Mouse (Mus musculus) neural tube, embryonic 13.5 days (tissue): ENCODE measurements around the gene Prlr. TPM values are rescaled to one million over a fixed set of nuclear protein-coding genes. Genes with fewer than 3 reads are reported as not detected.

ENCODE experiments used
- ATAC-seq: fragments of 200-750 bp; cut with Nextera tagmentation; 2 replicates; pipeline ENCODE4 v1.8.0; 2017; ENCODE audit warnings: low read depth, mild to moderate bottlenecking, moderate TSS enrichment, moderate library complexity
- H3K27ac ChIP-seq: fragments of 300-500 bp; sonication (generic); replicated peaks from 2 replicates; pipeline ENCODE4 v1.5.1; 2015; ENCODE audit warnings: moderate library complexity, mild to moderate bottlenecking, inconsistent platforms
- H3K27me3 ChIP-seq: fragments of 300-500 bp; sonication (generic); 2 replicates; pipeline ENCODE4 v1.6.1; 2015; ENCODE audit warnings: mild to moderate bottlenecking, inconsistent platforms
- H3K36me3 ChIP-seq: fragments of 300-500 bp; sonication (generic); 2 replicates; pipeline ENCODE4 v1.6.1; 2015; ENCODE audit warnings: mild to moderate bottlenecking, inconsistent platforms
- H3K4me1 ChIP-seq: fragments of 300-500 bp; sonication (generic); replicated peaks from 2 replicates; pipeline ENCODE4 v1.6.1; 2015; ENCODE audit warnings: inconsistent platforms
- H3K4me2 ChIP-seq: fragments of 300-500 bp; sonication (generic); 2 replicates; pipeline ENCODE4 v1.6.1; 2015; ENCODE audit warnings: inconsistent platforms, mild to moderate bottlenecking, moderate library complexity
- H3K4me3 ChIP-seq: fragments of 300-500 bp; sonication (generic); 2 replicates; pipeline ENCODE4 v1.5.1; 2015; ENCODE audit warnings: mild to moderate bottlenecking, inconsistent platforms
- H3K9ac ChIP-seq: fragments of 300-500 bp; sonication (generic); 2 replicates; pipeline ENCODE4 v1.6.1; 2015; ENCODE audit warnings: moderate library complexity, mild to moderate bottlenecking, inconsistent platforms
- H3K9me3 ChIP-seq: fragments of 300-500 bp; sonication (generic); 2 replicates; pipeline ENCODE4 v1.6.1; 2016; ENCODE audit warnings: inconsistent platforms
- WGBS: fragments of 180-500 bp; shearing (Covaris S2); methylation state at CpG from one replicate; pipeline ENCODE4 v1.1.7; 2015; 5-methylcytosine and 5-hydroxymethylcytosine counted together
- polyA plus RNA-seq: library from polyadenylated mRNA; unstranded; fragments of >200 nt; fragmentation: Nextera tagmentation; extraction: Ambion mirVana; gene quantifications from 2 replicates; pipeline ENCODE4 v1.2.1, GENCODE M21; 2015

Prlr gene
- 1.1 and 2.1 TPM in 2 replicates for polyA plus RNA-seq

DNA sequence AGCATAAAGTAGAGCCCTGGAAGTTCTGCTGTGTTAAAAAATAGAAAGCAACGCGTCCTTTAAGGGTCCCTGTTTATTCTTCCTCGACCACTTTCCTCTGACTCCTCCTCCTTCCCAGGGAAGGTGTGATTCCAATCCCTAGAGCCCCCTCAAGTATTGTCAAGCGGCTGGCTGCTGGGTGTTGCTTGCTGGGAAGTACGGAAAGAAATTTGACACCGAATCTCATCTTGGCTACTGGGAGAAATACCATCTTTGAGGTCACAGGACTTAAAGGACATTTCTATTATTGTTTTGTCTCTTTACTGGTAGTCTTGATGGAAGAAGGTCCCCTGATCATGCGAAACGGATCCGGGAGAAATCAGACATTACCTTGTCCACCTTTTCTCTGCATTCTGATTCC, at the start of gene Prlr:
Gene Prlr, plus strand, starts transcription at position 156 of the 400 bp plus-strand sequence.
- H3K4me3 ChIP-seq: peak within 1 kb of the TSS; percentile 40
- H3K9ac ChIP-seq: peak within 1 kb of the TSS; percentile 56
- peaks cover 31% of the 10 kb centered on the region for H3K27me3 ChIP-seq
- no peak within 1 kb of the TSS for H3K27ac ChIP-seq
- no peaks in the 10 kb centered on the region for H3K36me3 ChIP-seq
- H3K4me2 ChIP-seq: peak within 1 kb of the TSS; percentile 68
- peaks cover 14% of the 10 kb centered on the region for H3K4me1 ChIP-seq
- H3K9me3 ChIP-seq: no peaks in the 10 kb centered on the region
- no peak for ATAC-seq
- 5% methylated on average over 9 of the region's 9 CpGs for WGBS

DNA sequence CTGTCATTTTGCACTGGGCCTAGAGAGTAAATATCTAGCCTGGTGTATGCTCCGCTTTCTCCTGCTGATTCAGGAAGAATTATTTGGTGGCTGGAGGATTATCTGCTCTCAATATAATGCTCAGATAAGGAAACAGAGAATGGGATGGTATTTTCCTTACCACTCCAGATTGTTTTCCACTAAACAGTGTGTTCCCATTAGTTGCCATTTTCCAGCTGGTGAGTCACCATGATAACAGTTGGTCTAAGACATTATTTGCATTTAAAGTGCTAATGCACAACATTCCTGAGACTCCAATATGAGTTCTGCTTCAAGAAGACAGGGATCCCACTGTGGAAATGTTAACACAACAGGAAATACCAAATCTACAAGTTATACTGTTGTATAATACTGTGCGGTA, 43.3 kb upstream of the Prlr start:
- Histone ChIP-seq H3K27ac (no peak overlapping the region), H3K9ac (no peak overlapping the region), H3K36me3 (no peaks in the 10 kb centered on the region), H3K4me1 (no peaks in the 10 kb centered on the region), H3K27me3 (no peaks in the 10 kb centered on the region), H3K4me3 (no peak overlapping the region), H3K4me2 (no peak overlapping the region), H3K9me3 (no peaks in the 10 kb centered on the region)
- no peak for ATAC-seq
- 93% methylated on average over 2 of the region's 2 CpGs for WGBS

DNA sequence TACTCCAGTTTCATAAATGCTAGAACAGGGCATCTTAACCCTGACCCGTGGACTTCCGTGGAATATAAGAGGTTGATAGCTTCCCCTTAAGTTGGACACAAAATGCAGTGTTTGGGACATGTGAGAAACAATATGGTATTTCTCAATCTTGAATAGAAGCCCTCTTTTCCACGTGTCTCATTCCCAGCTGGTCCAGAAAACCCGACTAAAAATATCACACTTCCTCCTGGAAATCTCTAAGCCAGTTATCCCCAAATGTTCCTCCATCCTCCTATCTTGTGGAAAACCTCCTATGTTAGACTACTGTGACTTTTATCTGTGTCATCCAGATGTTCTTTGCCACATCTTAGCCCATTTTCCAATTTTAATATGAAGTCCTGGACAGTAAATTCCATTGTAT, 42.1 kb upstream of the Prlr start:
- 77% methylated on average over 4 of the region's 4 CpGs for WGBS
- no peaks in the 10 kb centered on the region for H3K4me1 ChIP-seq

DNA sequence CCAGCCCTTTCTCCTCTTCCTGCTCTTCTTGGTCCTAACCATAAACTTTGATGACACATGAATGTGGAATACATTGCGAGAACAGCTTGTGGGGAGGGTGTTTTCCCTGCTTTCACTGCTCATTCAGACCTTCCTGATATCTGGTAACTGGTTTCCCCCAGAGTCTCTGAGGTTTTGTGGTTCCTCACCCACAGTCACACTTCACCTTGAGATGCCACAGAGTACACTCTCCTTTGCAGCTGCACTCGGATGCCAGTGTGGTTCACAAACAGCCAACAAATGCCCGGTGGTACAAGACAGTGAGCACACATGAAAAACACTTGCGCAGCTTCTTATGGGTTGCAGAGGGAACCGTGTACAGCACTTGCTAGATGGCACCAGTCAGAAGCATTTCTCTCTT, 32.5 kb upstream of the Prlr start:
- no peak overlapping the region for H3K4me3 ChIP-seq
- H3K4me2 ChIP-seq: no peak overlapping the region
- 85% methylated on average over 5 of the region's 5 CpGs for WGBS
- no peaks in the 10 kb centered on the region for H3K27me3 ChIP-seq
- no peak for ATAC-seq
- no peaks in the 10 kb centered on the region for H3K36me3 ChIP-seq
- no peak overlapping the region for H3K9ac ChIP-seq
- H3K9me3 ChIP-seq: no peaks in the 10 kb centered on the region
- no peaks in the 10 kb centered on the region for H3K4me1 ChIP-seq
- H3K27ac ChIP-seq: no peak overlapping the region

More for the DNA sequence above, 42.1 kb upstream of the Prlr start:
- Histone ChIP-seq H3K27me3 (no peaks in the 10 kb centered on the region), H3K9me3 (no peaks in the 10 kb centered on the region), H3K4me3 (no peak overlapping the region), H3K4me2 (no peak overlapping the region), H3K9ac (no peak overlapping the region), H3K27ac (no peak overlapping the region), H3K36me3 (no peaks in the 10 kb centered on the region)
- no peak for ATAC-seq

DNA sequence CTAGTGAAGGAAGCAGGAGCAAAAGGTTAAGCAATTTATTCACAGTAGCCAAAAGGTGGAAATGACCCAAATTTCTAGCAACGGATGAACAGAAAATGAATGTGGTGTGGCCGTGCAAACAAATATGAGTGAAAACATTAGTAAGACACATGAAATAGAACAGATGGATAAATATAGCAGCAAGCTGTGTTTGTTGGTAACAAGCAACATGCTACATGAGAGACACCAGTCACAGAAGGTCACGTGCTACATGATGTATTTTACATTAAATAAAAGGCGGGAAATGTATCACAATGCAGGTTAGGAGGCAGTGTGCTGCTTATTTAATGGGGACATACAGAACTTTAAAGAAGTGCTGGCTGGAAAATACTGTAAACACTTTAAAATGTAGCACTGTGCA, 28.8 kb upstream of the Prlr start:
- Histone ChIP-seq H3K4me1 (no peaks in the 10 kb centered on the region), H3K4me2 (no peak overlapping the region), H3K27ac (no peak overlapping the region), H3K27me3 (no peaks in the 10 kb centered on the region), H3K4me3 (no peak overlapping the region), H3K36me3 (no peaks in the 10 kb centered on the region), H3K9me3 (no peaks in the 10 kb centered on the region), H3K9ac (no peak overlapping the region)
- WGBS: 89% methylated on average over 4 of the region's 4 CpGs
- no peak for ATAC-seq

DNA sequence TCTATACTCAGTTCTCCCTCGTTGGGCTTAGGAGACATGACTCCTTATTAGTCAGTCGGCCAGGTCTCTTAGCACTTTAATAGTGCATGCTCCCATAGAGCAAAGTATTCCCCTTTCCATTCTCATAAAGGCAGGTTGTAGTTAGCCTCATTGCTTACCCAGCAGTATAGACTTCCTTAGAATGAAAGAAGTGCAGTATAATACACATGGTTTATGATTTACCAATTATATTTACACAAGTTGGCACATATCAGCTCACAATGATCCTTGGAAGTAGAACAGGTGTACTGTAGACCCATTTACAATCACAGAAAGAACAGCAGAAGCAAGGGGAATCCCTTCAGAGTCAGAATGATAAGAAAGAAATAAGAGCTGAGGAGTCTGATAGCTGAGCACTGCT, 16.4 kb upstream of the Prlr start:
- no peak overlapping the region for H3K9ac ChIP-seq
- H3K27me3 ChIP-seq: no peaks in the 10 kb centered on the region
- H3K36me3 ChIP-seq: no peaks in the 10 kb centered on the region
- no peak for ATAC-seq
- 92% methylated on average over 2 of the region's 2 CpGs for WGBS
- no peak overlapping the region for H3K4me2 ChIP-seq
- H3K4me3 ChIP-seq: no peak overlapping the region
- H3K4me1 ChIP-seq: no peaks in the 10 kb centered on the region
- no peaks in the 10 kb centered on the region for H3K9me3 ChIP-seq
- no peak overlapping the region for H3K27ac ChIP-seq

DNA sequence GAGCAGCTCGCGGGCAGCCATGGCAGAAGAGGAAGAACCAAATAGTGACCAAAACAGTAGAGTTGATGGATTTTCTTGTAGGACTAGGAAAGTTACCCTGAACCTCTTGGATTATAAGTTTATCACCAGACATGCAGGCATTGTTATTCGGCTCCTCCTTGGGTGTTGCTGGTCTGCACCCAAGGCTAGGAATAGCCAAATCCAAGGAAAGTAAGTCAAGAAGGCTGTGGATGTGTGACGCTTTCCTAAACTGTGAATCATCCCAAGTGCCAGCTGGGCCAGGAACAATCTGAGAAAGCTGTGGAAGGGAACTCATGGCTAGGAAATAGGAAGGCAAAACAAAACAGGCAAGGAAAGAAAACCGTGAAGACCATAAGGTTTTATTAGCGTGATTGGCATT, 2.0 kb upstream of the Prlr start:
- peaks cover 31% of the 10 kb centered on the region for H3K27me3 ChIP-seq
- H3K9me3 ChIP-seq: no peaks in the 10 kb centered on the region
- H3K4me1 ChIP-seq: peaks cover 14% of the 10 kb centered on the region
- H3K36me3 ChIP-seq: no peaks in the 10 kb centered on the region
- WGBS: 79% methylated on average over 6 of the region's 6 CpGs
- H3K9ac ChIP-seq: no peak overlapping the region
- no peak overlapping the region for H3K4me2 ChIP-seq
- no peak overlapping the region for H3K4me3 ChIP-seq
- no peak for ATAC-seq
- H3K27ac ChIP-seq: no peak overlapping the region

DNA sequence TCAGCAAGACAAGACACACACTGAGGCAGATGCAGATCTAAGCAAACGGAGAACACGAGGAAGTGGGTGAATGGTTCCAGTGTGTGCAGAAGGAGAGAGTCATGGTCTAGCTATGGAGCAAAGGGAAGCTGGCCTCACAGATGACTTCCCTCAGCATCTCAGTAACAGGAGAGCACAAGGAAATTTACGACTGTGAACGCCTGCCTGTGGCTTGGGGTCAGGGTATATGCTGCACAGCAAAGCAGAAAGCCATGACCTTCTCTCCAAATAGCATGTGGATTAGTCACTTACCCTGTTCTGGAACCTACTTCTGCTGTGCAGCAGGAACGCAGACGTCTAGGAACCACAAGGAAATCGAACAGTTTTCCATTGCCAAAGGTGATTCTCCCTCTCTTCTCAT, 1.4 kb upstream of the Prlr start:
- no peak overlapping the region for H3K27ac ChIP-seq
- H3K9ac ChIP-seq: no peak overlapping the region
- 72% methylated on average over 7 of the region's 7 CpGs for WGBS
- no peaks in the 10 kb centered on the region for H3K9me3 ChIP-seq
- H3K27me3 ChIP-seq: peaks cover 31% of the 10 kb centered on the region
- H3K4me3 ChIP-seq: no peak overlapping the region
- peaks cover 14% of the 10 kb centered on the region for H3K4me1 ChIP-seq
- no peak overlapping the region for H3K4me2 ChIP-seq
- H3K36me3 ChIP-seq: no peaks in the 10 kb centered on the region
- ATAC-seq: no peak

DNA sequence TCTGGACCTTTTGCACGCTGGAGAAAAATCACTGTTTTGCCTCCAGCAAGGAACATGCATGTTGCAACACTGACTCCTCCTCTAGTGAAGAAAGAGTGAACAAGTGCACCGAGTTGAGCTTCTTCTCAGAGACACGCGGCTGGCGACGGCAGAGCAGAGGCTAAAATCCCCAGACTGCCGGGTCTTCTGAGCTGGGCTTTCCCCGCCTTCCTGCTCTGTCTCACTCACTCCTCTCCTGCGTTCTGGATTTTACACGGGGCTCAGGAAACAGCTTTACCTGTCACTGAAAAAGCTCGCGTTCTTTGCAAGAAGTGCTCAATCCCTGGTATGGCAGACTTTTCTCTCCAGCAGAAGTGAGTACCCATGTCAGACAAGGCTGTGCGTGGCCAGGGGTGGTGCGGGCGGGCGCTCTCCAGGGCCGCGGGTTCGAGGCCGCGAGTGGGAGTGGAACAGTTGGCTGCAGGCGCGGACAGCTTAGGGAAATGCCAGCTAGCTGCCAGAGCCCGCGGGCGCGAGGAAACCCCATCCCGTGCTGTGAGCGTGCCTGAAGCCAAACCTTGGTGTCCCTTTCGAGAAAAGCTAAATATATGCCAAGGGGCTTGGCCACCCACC, 587 bp downstream of the Prlr start:
- peak overlapping the region; percentile 40 for H3K4me3 ChIP-seq
- H3K9me3 ChIP-seq: no peaks in the 10 kb centered on the region
- peaks cover 14% of the 10 kb centered on the region for H3K4me1 ChIP-seq
- WGBS: 1% methylated on average over 30 of the region's 30 CpGs
- H3K27ac ChIP-seq: no peak overlapping the region
- H3K36me3 ChIP-seq: no peaks in the 10 kb centered on the region
- H3K9ac ChIP-seq: peak overlapping the region; percentile 56
- ATAC-seq: peak; percentile 53; the same call in 1 of the 2 replicates
- peaks cover 31% of the 10 kb centered on the region for H3K27me3 ChIP-seq
- H3K4me2 ChIP-seq: peak overlapping the region; percentile 68

DNA sequence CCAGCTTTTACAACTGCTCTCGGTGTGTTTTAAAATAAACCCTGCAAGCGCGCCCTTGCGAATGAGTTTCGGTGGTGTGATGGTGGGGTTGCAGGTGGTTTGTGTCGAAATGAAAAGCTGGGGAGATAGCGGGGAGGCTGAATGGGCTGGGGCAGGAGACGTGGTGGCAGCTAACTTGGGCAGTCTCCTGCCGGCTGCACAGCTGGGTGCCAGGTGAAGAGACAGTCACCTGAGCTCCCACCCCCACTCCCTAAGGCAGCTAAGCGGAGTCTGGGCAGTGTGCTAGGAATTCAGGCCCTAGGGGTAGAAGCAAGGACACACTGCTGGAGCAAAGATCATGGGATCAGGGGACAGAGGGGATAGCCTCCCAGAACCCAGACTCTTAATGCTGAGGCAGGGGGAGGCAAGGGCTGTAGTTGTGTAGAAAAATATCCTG, 1.1 kb downstream of the Prlr start:
- Histone ChIP-seq H3K9me3 (no peaks in the 10 kb centered on the region), H3K9ac (peak overlapping the region; percentile 56), H3K36me3 (no peaks in the 10 kb centered on the region), H3K27ac (no peak overlapping the region), H3K4me1 (peaks cover 14% of the 10 kb centered on the region), H3K4me3 (peak overlapping the region; percentile 40), H3K27me3 (peaks cover 31% of the 10 kb centered on the region), H3K4me2 (peak overlapping the region; percentile 68)
- WGBS: 8% methylated on average over 10 of the region's 10 CpGs
- peak; percentile 56 for ATAC-seq

DNA sequence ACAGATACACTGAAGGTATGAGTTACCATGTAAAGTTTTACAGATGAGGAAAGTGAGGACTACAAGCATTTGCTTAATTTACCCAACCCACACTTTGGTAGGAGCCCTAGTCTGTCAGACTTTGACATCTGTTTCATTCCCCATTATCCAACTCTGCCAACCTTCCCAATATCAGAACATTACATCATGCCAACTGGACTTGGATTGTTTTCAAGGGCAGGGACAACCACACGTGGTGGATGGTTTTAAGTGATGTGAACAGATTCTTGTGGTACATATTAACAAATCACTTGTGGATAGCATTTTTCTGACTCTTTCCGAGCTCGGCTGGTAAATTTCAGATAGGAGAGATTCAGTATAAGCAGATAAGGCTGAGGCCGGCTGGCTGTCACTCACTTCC, 3.7 kb downstream of the Prlr start:
- Histone ChIP-seq H3K27ac (no peak overlapping the region), H3K4me3 (no peak overlapping the region), H3K9me3 (no peaks in the 10 kb centered on the region), H3K4me1 (peaks cover 14% of the 10 kb centered on the region), H3K27me3 (peaks cover 31% of the 10 kb centered on the region), H3K4me2 (no peak overlapping the region), H3K36me3 (no peaks in the 10 kb centered on the region), H3K9ac (no peak overlapping the region)
- WGBS: 87% methylated on average over 4 of the region's 4 CpGs
- no peak for ATAC-seq

DNA sequence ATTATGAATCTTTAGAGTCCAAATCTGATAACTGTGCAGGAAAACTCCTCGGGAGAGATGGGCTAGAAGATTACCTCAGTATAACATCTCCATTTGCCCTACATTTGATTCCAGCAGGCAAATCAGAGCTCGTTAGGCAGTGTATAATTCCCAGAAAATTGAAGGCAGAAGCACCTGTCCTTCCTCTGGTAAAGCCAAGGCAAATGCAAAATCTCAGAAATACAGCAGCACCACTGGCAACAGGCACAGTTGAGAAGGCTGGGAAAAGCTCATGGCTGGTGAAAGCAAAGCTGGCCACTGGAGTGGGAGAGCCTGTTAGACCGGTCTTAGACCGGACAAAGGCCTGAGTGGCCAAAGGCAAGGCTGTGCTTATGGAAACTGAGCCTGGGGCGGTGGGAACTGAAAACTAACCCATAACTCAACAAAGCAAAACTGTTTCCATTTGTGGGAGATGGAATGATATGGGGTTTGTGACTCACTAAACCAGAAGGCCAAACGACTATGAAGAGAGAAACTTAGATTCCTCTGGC, 15.1 kb downstream of the Prlr start:
- H3K4me1 ChIP-seq: no peaks in the 10 kb centered on the region
- H3K4me3 ChIP-seq: no peak overlapping the region
- no peak overlapping the region for H3K4me2 ChIP-seq
- no peak overlapping the region for H3K27ac ChIP-seq
- no peaks in the 10 kb centered on the region for H3K27me3 ChIP-seq
- no peaks in the 10 kb centered on the region for H3K36me3 ChIP-seq
- WGBS: 88% methylated on average over 6 of the region's 6 CpGs
- no peaks in the 10 kb centered on the region for H3K9me3 ChIP-seq
- no peak for ATAC-seq
- H3K9ac ChIP-seq: no peak overlapping the region

DNA sequence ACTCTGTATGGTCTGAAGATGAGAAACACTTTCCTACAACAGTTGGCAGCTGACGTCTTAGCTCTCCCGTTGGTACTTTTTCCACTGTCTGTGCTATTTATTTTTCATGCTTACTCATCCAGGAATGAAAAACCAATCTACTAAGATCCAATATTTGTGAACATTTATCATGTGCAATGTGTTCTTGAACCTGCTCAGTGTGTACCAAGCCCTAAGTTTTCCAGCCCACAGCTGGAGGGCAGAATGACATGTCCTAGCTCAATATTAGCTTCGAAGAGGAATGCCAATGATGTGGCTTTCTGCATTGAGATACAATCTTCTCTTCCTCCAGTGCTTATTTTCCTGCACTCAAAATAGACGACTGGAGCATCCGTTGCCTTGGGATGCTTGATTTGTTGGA, 24.0 kb downstream of the Prlr start:
- Histone ChIP-seq H3K9me3 (no peaks in the 10 kb centered on the region), H3K4me3 (no peak overlapping the region), H3K4me2 (no peak overlapping the region), H3K27me3 (no peaks in the 10 kb centered on the region), H3K36me3 (no peaks in the 10 kb centered on the region), H3K27ac (no peak overlapping the region), H3K4me1 (no peaks in the 10 kb centered on the region), H3K9ac (no peak overlapping the region)
- WGBS: 91% methylated on average over 5 of the region's 5 CpGs
- no peak for ATAC-seq
